Comparison of ENCODE assay signal across 8 mouse cellular contexts in the genomic region with DNA sequence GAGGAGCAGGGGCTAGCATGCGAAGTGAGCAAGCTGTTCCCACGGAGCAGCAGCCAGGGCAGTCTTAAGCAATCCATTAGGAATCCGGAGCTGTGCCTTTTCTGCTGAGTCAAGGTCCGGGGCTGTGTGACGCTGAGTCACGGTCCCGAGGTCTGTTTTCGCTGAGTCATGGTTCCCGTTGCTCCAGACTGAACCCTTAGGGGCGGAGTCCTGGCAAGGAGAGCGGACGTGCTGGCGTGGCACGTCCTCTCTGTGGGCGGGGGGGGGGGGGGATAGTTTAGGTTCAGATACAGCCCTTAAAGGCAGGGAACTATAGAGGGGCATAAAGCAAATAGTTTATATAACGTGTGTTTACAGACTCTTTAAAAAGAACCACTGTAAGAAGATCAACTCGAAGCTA. TPM values are rescaled to one million over a fixed set of nuclear protein-coding genes. Genes with fewer than 3 reads are reported as not detected.
DNase-seq lines count a peak whose midpoint lies in the region; ATAC-seq lines count a peak whose summit lies in the region.

No protein-coding gene starts in this region.

- intact Hi-C loops in gastrocnemius, postnatal 14 days (cut with DNase I; ENCODE audit: low total_unique reads) = no loop called here
- intact Hi-C loops in left cerebral cortex, postnatal 10 days (cut with DNase I) = no loop called here

- DNase-seq in adipocyte (ENCODE audit: low spot score) = peak; percentile 100
- peak; percentile 97 for DNase-seq in embryo, embryonic 10.5 days (ENCODE audit: low spot score)
- peak; percentile 95 for DNase-seq in gastrocnemius, postnatal 14 days
- DNase-seq in left cerebral cortex, postnatal 10 days (ENCODE audit: extremely low spot score in 1 of 2, low spot score in 2 of 2) = peak; percentile 84 to 97
- DNase-seq in right cerebral cortex, postnatal 25 days = peak; percentile 66
- DNase-seq in urinary bladder, postnatal 4 days (ENCODE audit: low spot score in 2 of 2) = peak; percentile 92 to 94

- ATAC-seq in inflammation-experienced regulatory T-cells, adult 6 months = peak; percentile 79
- peak; percentile 91 for ATAC-seq in megakaryocyte-erythroid progenitor cell, adult 5-6 weeks (replicated peaks; ENCODE audit: low FRiP score, low TSS enrichment, poor library complexity, severe bottlenecking)

RNA-seq across cellular contexts. Expression of a gene that starts 9.6 kb away (rescaled TPM):
- total RNA-seq in gastrocnemius, postnatal 14 days (2021) = 10 to 100 TPM; 12.2 to 13.8 TPM
- polyA plus RNA-seq in inflammation-experienced regulatory T-cells, adult 6 months (2017; shearing (Covaris generic)) = 1 to 10 TPM; 6.3 to 8.2 (median 7.8) TPM
- total RNA-seq in left cerebral cortex, postnatal 10 days (2021) = 1 to 10 TPM; 4.6 to 4.7 TPM
- total RNA-seq in megakaryocyte-erythroid progenitor cell, adult 5-6 weeks (2014; fragmentation: Nextera tagmentation) = 1.8 TPM in 1 of 2 replicates, not detected in the other
- 1.1 TPM in 1 of 2 replicates, not detected in the other for total RNA-seq in megakaryocyte-erythroid progenitor cell, adult 5-6 weeks (2017)

RNA-seq across cellular contexts. Expression of a gene that starts 25.5 kb away (rescaled TPM):
- total RNA-seq in gastrocnemius, postnatal 14 days (2021) = 1 to 10 TPM; 4.4 to 7.1 TPM
- 10 to 100 TPM; 32.1 to 95.9 (median 36.2) TPM for polyA plus RNA-seq in inflammation-experienced regulatory T-cells, adult 6 months (2017; shearing (Covaris generic))
- 10 to 100 TPM in 1 of 2 experiments, 1 to 10 TPM in 1; 9.3 to 10.4 TPM for total RNA-seq in left cerebral cortex, postnatal 10 days (2021)
- 192 and 220 TPM in 2 replicates for total RNA-seq in megakaryocyte-erythroid progenitor cell, adult 5-6 weeks (2014; fragmentation: Nextera tagmentation)
- total RNA-seq in megakaryocyte-erythroid progenitor cell, adult 5-6 weeks (2017) = 224 and 361 TPM in 2 replicates

RNA-seq across cellular contexts. Expression of a gene that starts 50.3 kb away (rescaled TPM):
- 10 to 100 TPM; 43.8 to 47.2 TPM for total RNA-seq in gastrocnemius, postnatal 14 days (2021)
- polyA plus RNA-seq in inflammation-experienced regulatory T-cells, adult 6 months (2017; shearing (Covaris generic)) = 10 to 100 TPM; 13.7 to 24.0 (median 15.1) TPM
- total RNA-seq in left cerebral cortex, postnatal 10 days (2021) = 10 to 100 TPM; 34.4 to 42.1 TPM
- 14.1 and 22.2 TPM in 2 replicates for total RNA-seq in megakaryocyte-erythroid progenitor cell, adult 5-6 weeks (2014; fragmentation: Nextera tagmentation)
- 8.5 and 17.3 TPM in 2 replicates for total RNA-seq in megakaryocyte-erythroid progenitor cell, adult 5-6 weeks (2017)

Comparison
In these comparisons a context has a peak if more than half of its experiments do, and no peak if none do; other contexts are left out.
1. Peak in every context shown above with its lines: DNase-seq and ATAC-seq.
2. RNA of a gene that starts 25.5 kb away (total RNA-seq): 192 to 361 TPM in megakaryocyte-erythroid progenitor cell, adult 5-6 weeks; 9.3 to 10.4 TPM in left cerebral cortex, postnatal 10 days and 4.4 to 7.1 TPM in gastrocnemius, postnatal 14 days; every median in the first group is over 10 times any median in the second.